Mouse (Mus musculus) liver, postnatal 0 days (tissue): Measurements from ENCODE around the gene 4933427D14Rik. TPM values are rescaled to one million over a fixed set of nuclear protein-coding genes. Genes with fewer than 3 reads are reported as not detected.

ENCODE experiments used
- ATAC-seq: fragments of 200-750 bp; cut with Nextera tagmentation; 2 replicates; pipeline ENCODE4 v1.8.0; 2017; ENCODE audit warnings: mild to moderate bottlenecking, moderate library complexity
- DNase-seq: peaks from one replicate; pipeline ENCODE4 v3.0.0-alpha.2; 2016
- H3K27ac ChIP-seq: fragments of 300-500 bp; sonication (generic); 2 replicates; pipeline ENCODE4 v1.5.1; 2014; ENCODE audit warnings: antibody characterized with exemption, moderate library complexity, mild to moderate bottlenecking, low read depth
- H3K27me3 ChIP-seq: fragments of 300-500 bp; sonication (generic); 2 replicates; pipeline ENCODE4 v1.6.1; 2014; ENCODE audit warnings: low read length, control low read depth, mixed read lengths; ENCODE audit not compliant: insufficient read depth
- H3K36me3 ChIP-seq: fragments of 300-500 bp; sonication (generic); replicated peaks from 2 replicates; pipeline ENCODE4 v1.6.1; 2014; ENCODE audit warnings: mild to moderate bottlenecking, control low read depth, low read length, moderate library complexity, mixed read lengths; ENCODE audit not compliant: insufficient read depth
- H3K4me1 ChIP-seq: fragments of 300-500 bp; sonication (generic); 2 replicates; pipeline ENCODE4 v1.6.1; 2014; ENCODE audit warnings: antibody characterized with exemption, mild to moderate bottlenecking, control low read depth; ENCODE audit not compliant: insufficient read depth
- H3K4me2 ChIP-seq: fragments of 300-500 bp; sonication (generic); 2 replicates; pipeline ENCODE4 v1.6.1; 2014; ENCODE audit warnings: low read depth, mild to moderate bottlenecking, low read length, moderate library complexity, mixed read lengths
- H3K4me3 ChIP-seq: fragments of 300-500 bp; sonication (generic); 2 replicates; pipeline ENCODE4 v1.5.1; 2014; ENCODE audit warnings: low read depth, low read length
- H3K9ac ChIP-seq: fragments of 300-500 bp; sonication (generic); replicated peaks from 2 replicates; pipeline ENCODE4 v1.6.1; 2014; ENCODE audit warnings: mild to moderate bottlenecking, moderate library complexity
- H3K9me3 ChIP-seq: fragments of 300-500 bp; sonication (generic); 2 replicates; pipeline ENCODE4 v1.6.1; 2016; ENCODE audit warnings: mild to moderate bottlenecking, control low read depth, low read length, mixed read lengths
- CTCF ChIP-seq: sonication (generic); IDR thresholded peaks from 2 replicates; pipeline ENCODE4 v1.5.1; 2016; ENCODE audit warnings: antibody characterized with exemption, low read depth
- EP300 ChIP-seq: IDR thresholded peaks from 2 replicates; pipeline ENCODE4 v1.6.1; 2016; ENCODE audit warnings: antibody characterized with exemption, low read depth, mild to moderate bottlenecking
- WGBS: fragments of 180-500 bp; shearing (Covaris S2); extraction: QIAGEN DNeasy Blood & Tissue Kit; methylation state at CpG from one replicate; pipeline ENCODE4 v1.1.7; 2014; ENCODE audit not compliant: insufficient replicate concordance; 5-methylcytosine and 5-hydroxymethylcytosine counted together
- polyA plus RNA-seq: library from polyadenylated mRNA; unstranded; fragments of >200 nt; fragmentation: Nextera tagmentation; extraction: Ambion mirVana; gene quantifications from 2 replicates; pipeline ENCODE4 v1.2.1, GENCODE M21; 2015

Gene 4933427D14Rik
- polyA plus RNA-seq, 1 experiment from 2014 or later, result 1.7 TPM

DNA sequence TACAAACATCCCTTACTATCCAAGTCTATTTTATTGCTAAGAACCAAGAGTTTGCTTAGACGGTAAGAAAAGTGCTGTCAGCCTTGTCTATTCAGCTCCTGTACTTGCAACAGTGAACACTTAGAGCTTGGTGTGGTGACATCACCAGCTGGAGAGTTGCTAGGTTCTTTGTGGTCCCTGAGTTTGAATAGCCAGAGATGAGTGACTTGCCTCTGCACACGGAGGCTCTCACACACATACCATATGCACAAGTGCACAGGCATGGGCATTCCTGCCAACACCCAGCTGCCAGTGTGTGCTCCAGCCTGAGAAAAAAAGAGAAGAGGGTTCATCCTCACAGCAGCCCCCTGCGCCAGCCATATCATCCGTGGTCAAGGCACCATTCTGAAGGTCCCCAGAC lies 83.7 kb downstream of the 4933427D14Rik start:
- Histone ChIP-seq H3K27me3 (no peaks in the 10 kb centered on the region), H3K27ac (no peak overlapping the region), H3K4me3 (no peak overlapping the region), H3K36me3 (no peaks in the 10 kb centered on the region), H3K4me2 (no peak overlapping the region), H3K9me3 (no peaks in the 10 kb centered on the region), H3K4me1 (no peaks in the 10 kb centered on the region), H3K9ac (no peak overlapping the region)
- 64% methylated on average over 4 of the region's 4 CpGs for WGBS
- TF ChIP-seq EP300 (no peak), CTCF (no peak)
- ATAC-seq, result no peak
- DNase-seq, result no peak

- 81% methylated on average over 6 of the region's 6 CpGs for whole genome bisulfite sequencing
- no peak for TF ChIP-seq CTCF
- TF ChIP-seq EP300, result no peak
- no peak for DNase-seq
Measured at GRCm38 (mm10) chr11:72120354-72120753, 86.9 kb downstream of the 4933427D14Rik start.

GRCm38 (mm10) chr11:72118630-72119029 lies 88.6 kb downstream of the 4933427D14Rik start:
- no peak for DNase-seq

More at GRCm38 (mm10) chr11:72120354-72120753, 86.9 kb downstream of the 4933427D14Rik start:
- H3K4me3 ChIP-seq, result no peak overlapping the region
- no peak overlapping the region for H3K27ac ChIP-seq
- no peaks in the 10 kb centered on the region for H3K4me1 ChIP-seq
- no peak for ATAC-seq
- H3K9me3 ChIP-seq, result no peaks in the 10 kb centered on the region
- no peaks in the 10 kb centered on the region for H3K36me3 ChIP-seq
- H3K4me2 ChIP-seq, result no peak overlapping the region
- H3K9ac ChIP-seq, result no peak overlapping the region
- H3K27me3 ChIP-seq, result no peaks in the 10 kb centered on the region

GRCm38 (mm10) chr11:72113296-72113695 lies 94.0 kb downstream of the 4933427D14Rik start:
- Histone ChIP-seq H3K4me1 (no peaks in the 10 kb centered on the region), H3K27ac (no peak overlapping the region), H3K4me2 (no peak overlapping the region), H3K9me3 (no peaks in the 10 kb centered on the region), H3K27me3 (no peaks in the 10 kb centered on the region), H3K9ac (no peak overlapping the region), H3K4me3 (no peak overlapping the region), H3K36me3 (no peaks in the 10 kb centered on the region)
- no peak for DNase-seq
- ATAC-seq, result no peak
- 44% methylated on average over 4 of the region's 4 CpGs for WGBS
- TF ChIP-seq CTCF, result no peak
- no peak for TF ChIP-seq EP300

More at GRCm38 (mm10) chr11:72118630-72119029, 88.6 kb downstream of the 4933427D14Rik start:
- H3K4me1 ChIP-seq, result no peaks in the 10 kb centered on the region
- H3K27me3 ChIP-seq, result no peaks in the 10 kb centered on the region
- TF ChIP-seq CTCF (no peak), EP300 (no peak)
- no peak overlapping the region for H3K4me3 ChIP-seq
- ATAC-seq, result no peak
- no peak overlapping the region for H3K4me2 ChIP-seq
- WGBS, result 79% methylated on average over 3 of the region's 3 CpGs
- H3K9me3 ChIP-seq, result no peaks in the 10 kb centered on the region
- H3K27ac ChIP-seq, result no peak overlapping the region
- H3K36me3 ChIP-seq, result no peaks in the 10 kb centered on the region
- H3K9ac ChIP-seq, result no peak overlapping the region

- TF ChIP-seq CTCF, result no peak
- TF ChIP-seq EP300, result no peak
- WGBS, result 39% methylated on average over 3 of the region's 3 CpGs
- no peak overlapping the region for H3K9ac ChIP-seq
Measured at GRCm38 (mm10) chr11:72110726-72111125, 96.5 kb downstream of the 4933427D14Rik start.

GRCm38 (mm10) chr11:72104223-72104622 lies 103.0 kb downstream of the 4933427D14Rik start:
- 67% methylated on average over 8 of the region's 8 CpGs for WGBS

More at GRCm38 (mm10) chr11:72110726-72111125, 96.5 kb downstream of the 4933427D14Rik start:
- DNase-seq, result no peak
- Histone ChIP-seq H3K27ac (no peak overlapping the region), H3K4me1 (no peaks in the 10 kb centered on the region), H3K27me3 (no peaks in the 10 kb centered on the region), H3K9me3 (no peaks in the 10 kb centered on the region), H3K4me3 (no peak overlapping the region), H3K4me2 (no peak overlapping the region), H3K36me3 (no peaks in the 10 kb centered on the region)
- no peak for ATAC-seq

More at GRCm38 (mm10) chr11:72104223-72104622, 103.0 kb downstream of the 4933427D14Rik start:
- TF ChIP-seq EP300 (no peak), CTCF (no peak)
- H3K27ac ChIP-seq, result no peak overlapping the region
- no peak overlapping the region for H3K4me2 ChIP-seq
- H3K9ac ChIP-seq, result no peak overlapping the region
- ATAC-seq, result no peak
- H3K4me3 ChIP-seq, result no peak overlapping the region
- DNase-seq, result no peak
- H3K4me1 ChIP-seq, result no peaks in the 10 kb centered on the region
- H3K27me3 ChIP-seq, result no peaks in the 10 kb centered on the region
- H3K9me3 ChIP-seq, result no peaks in the 10 kb centered on the region
- H3K36me3 ChIP-seq, result no peaks in the 10 kb centered on the region

Other genes with a start within 250 kb of the 4933427D14Rik start
- 0.05 and 0.11 TPM in 2 replicates for gene Aipl1, start 169.9 kb downstream of the 4933427D14Rik start, polyA plus RNA-seq
- 7.0 and 7.4 TPM in 2 replicates for gene Pimreg, start 165.4 kb downstream of the 4933427D14Rik start, polyA plus RNA-seq
- gene Pitpnm3, start 71.7 kb downstream of the 4933427D14Rik start, polyA plus RNA-seq, result 0.02 TPM in 1 of 2 replicates, not detected in the other
- gene Gm43951, start 619 bp downstream of the 4933427D14Rik start, polyA plus RNA-seq, result not detected in 2 replicates
- gene Txndc17, start 88 bp upstream of the 4933427D14Rik start, polyA plus RNA-seq, result 71.3 and 76.8 TPM in 2 replicates
- gene Med31, start 8.1 kb upstream of the 4933427D14Rik start, polyA plus RNA-seq, result 12.2 and 12.5 TPM in 2 replicates
- not detected in 2 replicates for gene Slc13a5, start 59.8 kb upstream of the 4933427D14Rik start, polyA plus RNA-seq
- 11.7 and 13.1 TPM in 2 replicates for gene Xaf1, start 94.2 kb upstream of the 4933427D14Rik start, polyA plus RNA-seq
- not detected in 2 replicates for gene Fbxo39, start 107.0 kb upstream of the 4933427D14Rik start, polyA plus RNA-seq
- 0.07 TPM in 1 of 2 replicates, not detected in the other for gene Tekt1, start 155.0 kb upstream of the 4933427D14Rik start, polyA plus RNA-seq
- gene Smtnl2, start 204.3 kb upstream of the 4933427D14Rik start, polyA plus RNA-seq, result 3.5 and 4.0 TPM in 2 replicates
- 0.79 and 1.2 TPM in 2 replicates for gene Ggt6, start 228.1 kb upstream of the 4933427D14Rik start, polyA plus RNA-seq
- 40.2 and 44.5 TPM in 2 replicates for gene Mybbp1a, start 233.9 kb upstream of the 4933427D14Rik start, polyA plus RNA-seq